Mouse (Mus musculus) heart, postnatal 25 days (tissue): ENCODE measurements at regions not wholly inside any gene's neighbourhood (a gene's known extent, or its start where the extent isn't known, plus 50 kb on each side); places are given as distances from the start of the nearest gene placed in this dataset.
A peak's percentile ranks its signal among the peaks of the same experiment; 100 is the strongest.

Experiments
- DNase-seq: peaks from one replicate; pipeline ENCODE4 v3.0.0; 2022; ENCODE audit warnings: low spot score
- intact Hi-C: fragments of 180-260 bp; cut with DNase I; formaldehyde crosslinking; loops from one replicate; pipeline ENCODE4 v1.15.1; 2025

DNA sequence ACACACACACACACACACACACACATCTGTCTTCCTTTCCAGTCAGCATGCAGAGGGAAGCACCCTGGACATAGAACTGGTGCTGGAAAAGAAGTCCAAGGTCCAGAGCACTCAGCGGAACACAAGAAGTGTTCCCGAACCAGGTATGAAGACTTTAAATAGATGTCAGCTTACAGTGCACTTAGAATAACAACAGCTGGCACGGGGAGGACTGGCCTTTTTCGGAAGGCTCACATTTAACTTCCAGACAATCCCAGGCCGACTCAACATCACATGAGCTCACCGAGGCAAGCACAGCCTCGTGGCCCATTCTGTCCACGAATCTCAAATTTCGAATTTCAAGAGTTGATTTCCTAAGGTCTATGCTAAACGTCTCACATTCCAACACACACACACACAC lies 70.9 kb upstream of the Slc25a33 start:
- intact Hi-C loops: no loop called here
- DNase-seq: no peak

DNA sequence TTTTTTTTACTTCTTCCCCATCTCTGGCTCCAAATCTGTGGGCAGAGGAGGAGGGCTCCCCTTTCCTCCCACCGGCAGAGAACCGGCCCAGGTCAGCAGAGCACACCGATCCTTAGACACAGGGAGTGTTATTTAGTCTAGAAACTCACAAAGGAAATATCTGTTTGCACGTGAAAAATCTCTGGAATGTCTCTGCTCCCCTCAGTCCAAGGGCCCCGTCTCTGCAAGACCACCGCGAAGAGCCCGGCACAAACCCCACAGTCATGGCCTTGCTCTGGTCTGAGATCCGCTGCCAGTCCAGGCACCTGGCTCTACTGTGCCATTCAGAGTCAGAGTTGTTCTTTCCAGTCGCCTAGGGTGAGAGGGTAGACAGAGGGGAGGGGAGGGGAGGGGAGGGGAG lies 69.7 kb upstream of the Slc25a33 start:
- intact Hi-C loops: no loop called here

DNA sequence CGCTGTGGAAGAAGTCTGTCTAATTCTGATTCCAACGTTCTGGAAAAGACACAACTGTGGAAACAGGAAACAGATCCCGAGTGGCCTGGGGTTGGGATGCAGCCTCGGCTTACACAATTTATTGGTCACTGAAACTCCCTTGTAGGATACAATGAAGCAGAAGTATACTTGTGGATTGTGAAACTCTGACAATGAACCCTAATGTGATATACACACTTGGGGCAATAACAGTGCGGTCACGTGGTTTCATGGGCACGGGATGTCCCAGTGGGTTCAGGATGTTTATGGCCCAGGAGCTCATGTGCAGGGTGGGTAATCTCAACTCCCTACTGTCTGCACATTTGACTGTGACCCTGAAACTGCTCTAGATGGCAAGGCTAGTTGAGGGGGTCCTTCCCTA lies 68.8 kb upstream of the Slc25a33 start:
- intact Hi-C loops: no loop called here

More for the DNA sequence above, 69.7 kb upstream of the Slc25a33 start:
- no peak for DNase-seq

DNA sequence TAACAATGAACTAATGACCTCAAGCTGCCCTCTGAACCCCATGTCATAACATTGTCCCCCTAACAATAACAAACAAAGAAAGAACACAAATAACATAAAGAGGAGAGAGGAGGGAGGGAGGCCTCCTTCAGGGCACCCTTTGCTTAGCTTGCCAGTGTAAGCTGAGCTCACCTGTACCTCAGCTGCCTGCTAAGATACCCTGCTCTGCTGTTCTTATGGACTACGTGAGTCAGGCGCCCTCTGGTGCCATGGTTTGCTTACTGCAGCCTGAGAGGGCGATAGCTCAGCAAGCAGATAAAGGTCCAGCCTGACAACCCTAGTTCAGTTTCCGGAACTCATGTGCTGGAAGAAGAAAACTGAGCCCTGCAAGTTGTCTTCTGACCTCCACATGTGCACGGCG lies 67.8 kb upstream of the Slc25a33 start:
- intact Hi-C loops: no loop called here
- no peak for DNase-seq

More for the DNA sequence above, 68.8 kb upstream of the Slc25a33 start:
- no peak for DNase-seq

DNA sequence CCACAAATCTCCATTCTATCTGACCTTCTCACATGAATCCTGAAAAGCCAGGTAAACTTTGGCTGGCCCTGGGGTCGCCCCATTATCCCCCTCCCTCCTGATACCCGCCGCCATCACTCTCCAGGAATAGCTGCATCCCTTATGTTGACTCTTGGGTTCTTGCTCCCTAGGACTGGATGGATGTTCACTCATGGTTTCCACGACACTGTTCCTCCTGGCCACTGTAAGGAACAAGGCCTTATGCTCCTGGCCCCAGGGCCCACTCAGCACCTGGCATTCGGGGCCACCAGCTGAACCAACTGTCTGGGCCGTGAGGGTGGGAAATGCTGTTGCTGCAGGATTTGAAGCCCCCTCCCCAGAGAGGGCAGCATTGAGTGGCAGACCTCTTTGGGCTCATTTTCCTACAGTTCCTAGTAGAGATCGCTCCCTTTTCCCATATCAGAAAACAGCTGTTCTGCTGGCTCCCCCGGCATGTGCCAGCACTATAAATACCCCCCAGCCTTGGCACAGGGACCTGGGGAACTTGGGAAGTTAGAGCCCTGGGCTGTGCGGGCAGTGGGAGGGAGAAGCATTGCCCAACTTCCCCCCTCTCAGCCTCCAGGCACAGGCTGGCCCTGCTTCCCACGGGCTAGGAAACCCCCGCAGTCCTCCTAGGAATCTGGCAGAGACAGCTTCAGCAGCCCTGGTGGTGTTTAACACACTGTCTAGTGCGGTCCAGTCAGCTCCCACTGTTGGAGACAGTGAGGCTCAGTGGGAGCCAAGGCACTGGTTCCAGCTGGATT lies 66.6 kb upstream of the Slc25a33 start:
- intact Hi-C loops: no loop called here
- peak; percentile 72 for DNase-seq

DNA sequence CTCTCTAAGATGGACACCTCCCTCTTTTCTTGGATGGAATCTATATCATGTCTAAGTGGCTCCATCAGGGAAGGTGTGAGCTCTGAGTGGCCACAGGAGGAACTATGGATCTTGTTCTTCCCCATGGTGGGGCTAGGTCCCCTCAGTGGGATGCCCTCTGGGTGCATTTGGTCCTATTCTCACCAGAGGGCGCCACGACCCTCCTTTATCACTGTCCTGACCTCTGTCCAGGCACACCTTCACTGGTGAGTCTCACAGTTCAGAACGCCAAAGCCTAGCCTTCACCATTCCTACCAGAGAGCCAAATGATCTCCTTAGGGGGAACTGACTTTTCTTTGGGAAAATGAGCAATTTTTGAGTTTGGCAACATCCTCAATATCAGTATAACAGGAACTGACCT lies 64.6 kb upstream of the Slc25a33 start:
- intact Hi-C loops: loop anchor here (1.0 to 2.0 kb wide), 2 partner anchors 32 to 120 kb away; no protein-coding TSS in a partner anchor
- DNase-seq: no peak

DNA sequence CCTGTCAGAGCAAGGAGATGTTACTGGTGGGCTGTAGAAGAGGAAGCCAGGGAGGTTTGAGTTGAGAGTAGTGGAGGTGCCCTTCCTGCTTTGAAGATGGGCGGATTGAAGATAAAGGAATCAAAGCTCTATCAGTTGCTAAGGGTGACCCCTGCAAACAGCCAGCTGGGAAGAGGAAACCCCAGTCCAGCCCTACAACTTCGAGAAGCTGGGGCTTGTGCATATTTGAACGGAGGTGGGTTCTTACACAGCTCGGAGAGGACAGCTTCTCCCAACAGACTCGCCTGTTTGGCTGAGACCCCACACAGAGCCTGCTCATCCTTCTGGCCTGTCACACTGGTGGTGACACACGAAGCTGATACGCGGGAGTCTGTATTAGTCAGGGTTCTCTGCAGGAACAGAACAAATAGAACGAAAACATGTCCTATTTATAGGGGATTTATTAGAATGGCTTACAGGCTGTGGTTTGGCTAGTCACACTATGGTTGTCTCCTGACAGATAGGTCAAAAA lies 60.6 kb upstream of the Slc25a33 start:
- intact Hi-C loops: no loop called here
- DNase-seq: no peak

DNA sequence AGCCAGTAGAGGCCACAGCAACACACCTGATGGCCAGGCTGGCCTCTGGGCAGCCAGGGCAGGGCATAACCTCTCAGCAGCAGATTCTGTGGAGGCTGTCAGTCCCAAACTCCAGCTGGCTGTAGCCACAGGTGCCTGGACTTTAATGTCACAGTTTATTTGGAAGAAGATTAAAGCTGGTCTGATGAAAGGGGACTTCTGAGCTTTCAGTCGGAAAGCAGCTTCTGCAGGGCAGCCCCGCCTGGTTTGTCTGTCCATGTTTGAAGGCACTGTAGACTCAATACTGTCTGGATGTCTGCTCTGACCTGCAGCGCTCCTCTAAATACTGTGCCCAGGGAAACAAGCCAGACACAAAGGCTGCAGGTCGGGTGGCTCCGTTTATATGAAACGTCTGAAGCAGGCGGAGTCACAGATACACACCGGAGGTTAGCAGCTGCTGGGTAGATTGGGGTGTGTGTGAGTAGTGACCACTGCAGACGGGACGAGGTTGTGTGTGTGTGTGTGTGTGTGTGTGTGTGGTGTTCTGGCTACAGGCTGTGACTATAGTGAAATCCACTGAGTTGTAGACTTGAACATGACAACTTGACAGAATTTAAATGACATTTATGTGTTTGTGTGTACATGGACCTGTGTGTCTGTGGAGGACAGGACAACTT lies 58.5 kb upstream of the Slc25a33 start:
- no peak for DNase-seq
- intact Hi-C loops: no loop called here

DNA sequence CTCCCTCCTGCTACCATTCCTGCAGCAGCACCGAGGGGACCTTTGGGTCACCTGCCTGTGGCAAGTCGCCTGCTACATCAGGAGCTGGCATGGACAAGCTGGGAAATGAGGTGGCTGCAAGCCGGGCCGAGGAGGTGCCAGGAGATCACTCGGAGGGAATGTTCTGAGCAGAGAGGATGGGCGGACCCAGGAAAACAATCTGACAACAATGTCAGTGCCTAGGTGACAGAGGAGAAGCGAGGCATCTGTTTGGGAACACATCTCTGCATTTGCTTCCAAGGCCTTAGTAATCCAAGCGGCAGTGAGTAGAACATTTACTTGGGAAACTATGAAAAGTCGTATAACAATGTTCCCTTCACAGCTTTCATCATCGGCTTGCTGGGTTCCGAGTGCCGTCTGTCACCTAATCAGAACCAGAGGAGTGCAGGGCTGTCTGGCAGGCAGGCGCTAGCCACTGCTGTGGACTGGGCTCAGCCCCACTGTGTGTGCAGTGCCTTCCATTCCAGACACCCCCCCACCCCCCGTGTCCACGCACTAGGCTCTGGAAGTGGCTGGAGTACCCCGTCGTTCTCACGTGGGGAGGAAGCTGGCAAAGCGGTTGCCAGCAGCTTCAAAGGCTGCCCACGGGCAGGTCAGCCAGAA lies 56.6 kb upstream of the Slc25a33 start:
- intact Hi-C loops: no loop called here
- peak; percentile 69 for DNase-seq

DNA sequence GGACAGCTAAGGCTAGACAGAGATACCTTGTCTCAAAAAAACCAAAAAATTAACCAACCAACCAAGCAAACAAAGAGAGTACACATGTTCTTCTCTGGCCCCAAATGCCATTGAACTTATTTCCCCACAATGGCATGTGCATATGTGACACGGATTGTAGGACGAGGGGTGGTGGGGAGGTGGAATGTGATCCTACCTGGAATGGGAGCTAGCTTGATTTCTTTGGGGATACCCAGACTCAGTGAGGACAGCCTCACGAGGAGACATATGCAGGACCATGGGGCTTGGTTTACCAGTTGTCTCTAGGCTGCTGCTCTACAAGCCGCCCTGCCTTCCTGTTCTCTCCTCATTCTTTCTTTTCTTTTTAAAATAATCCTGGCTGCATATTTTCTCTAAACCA lies 55.9 kb upstream of the Slc25a33 start:
- intact Hi-C loops: no loop called here
- no peak for DNase-seq

DNA sequence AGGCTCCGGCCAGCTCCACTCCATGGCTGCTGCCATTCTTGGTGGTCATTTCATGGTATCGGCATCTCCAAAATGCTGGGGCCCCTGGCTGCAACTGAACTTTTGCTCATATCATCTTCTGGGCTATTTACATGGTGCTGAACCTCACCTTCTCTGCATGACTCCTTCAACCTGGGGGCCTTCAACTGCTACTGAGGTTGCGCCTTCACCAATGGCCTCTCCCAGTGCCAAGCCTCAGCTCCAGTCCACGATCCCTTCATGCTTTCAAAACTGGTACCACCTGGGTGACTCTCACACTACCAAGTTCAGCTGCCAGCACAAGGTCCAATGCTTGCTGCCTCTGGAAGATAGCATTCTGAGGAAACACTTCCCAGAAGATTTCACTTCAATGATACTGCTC lies 53.7 kb upstream of the Slc25a33 start:
- DNase-seq: no peak
- intact Hi-C loops: no loop called here
